Mouse (Mus musculus) R1 (cell line): ENCODE data around the gene Rara.

Source experiments
- DNase-seq: peaks from one replicate; pipeline ENCODE4 v3.0.0-alpha.2; 2018; ENCODE audit warnings: low read depth, low spot score

The Rara gene

DNA sequence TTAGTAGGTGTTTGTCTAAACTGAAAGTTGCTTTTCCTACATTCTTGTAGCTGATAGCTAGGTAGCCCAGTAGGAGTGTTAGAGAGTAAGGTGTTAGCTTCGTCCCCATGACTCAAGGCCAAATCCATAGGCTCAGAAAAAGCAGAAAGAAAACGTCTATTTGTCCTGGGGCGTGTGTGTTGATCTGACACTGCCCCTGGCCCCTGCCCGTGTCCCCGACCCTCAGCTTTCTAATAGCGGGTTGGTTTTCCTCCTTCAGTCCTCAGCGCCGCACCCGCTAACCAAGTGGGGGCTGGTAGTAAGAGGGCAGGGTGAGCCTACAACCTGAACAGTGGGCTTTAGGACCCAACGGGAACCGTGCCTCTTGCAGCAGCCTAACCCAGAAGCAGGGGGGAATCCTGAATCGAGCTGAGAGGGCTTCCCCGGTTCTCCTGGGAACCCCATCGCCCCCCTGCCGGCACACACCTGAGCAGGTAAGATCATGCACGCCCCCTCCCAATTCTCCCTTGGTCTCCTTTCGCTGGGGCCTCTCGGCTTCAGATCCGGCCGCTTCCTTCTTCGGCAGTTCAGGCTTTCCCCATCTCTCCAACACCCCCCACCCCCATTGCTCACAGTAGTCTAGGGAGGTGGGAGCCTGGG, at the start of gene Rara:
TSS of gene Rara (plus strand) at position 381 of the 639 bp plus-strand sequence.
- peak; percentile 23 for DNase-seq

DNA sequence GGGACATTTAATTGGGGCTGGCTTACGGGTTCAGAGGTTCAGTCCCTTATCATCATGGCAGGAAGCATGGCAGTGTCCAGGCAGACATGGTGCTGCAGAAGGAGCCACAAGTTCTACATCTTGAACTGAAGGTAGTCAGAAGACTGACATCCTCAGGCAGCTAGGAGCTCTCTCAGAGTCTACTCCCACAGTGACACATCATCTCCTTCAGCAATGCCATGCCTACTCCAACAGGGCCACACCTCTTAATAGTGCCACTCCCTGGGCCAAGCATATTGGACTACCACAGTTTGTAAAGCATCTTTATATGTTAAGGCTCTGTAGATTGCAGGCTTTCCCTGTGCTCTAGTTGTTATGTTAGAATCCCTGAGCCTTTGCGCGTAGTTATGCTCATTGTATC, 39.9 kb upstream of the Rara start:
- no peak for DNase-seq

DNA sequence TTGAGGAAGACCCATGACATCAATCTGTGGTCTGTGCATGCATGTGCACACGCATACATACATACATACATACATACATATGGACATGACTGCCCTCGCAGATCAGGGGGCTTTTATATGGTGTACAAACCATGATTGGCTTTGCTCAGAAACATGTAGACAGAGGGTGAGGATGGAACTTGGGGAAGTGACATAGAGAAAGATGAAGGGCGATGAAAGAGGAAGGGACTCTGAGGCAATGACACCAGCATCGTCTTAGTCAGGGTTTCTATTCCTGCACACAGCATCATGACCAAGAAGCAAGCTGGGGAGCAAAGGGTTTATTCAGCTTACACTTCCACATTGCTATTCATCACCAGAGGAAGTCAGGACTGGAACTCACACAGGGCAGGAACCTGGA, 38.5 kb upstream of the Rara start:
- no peak for DNase-seq

DNA sequence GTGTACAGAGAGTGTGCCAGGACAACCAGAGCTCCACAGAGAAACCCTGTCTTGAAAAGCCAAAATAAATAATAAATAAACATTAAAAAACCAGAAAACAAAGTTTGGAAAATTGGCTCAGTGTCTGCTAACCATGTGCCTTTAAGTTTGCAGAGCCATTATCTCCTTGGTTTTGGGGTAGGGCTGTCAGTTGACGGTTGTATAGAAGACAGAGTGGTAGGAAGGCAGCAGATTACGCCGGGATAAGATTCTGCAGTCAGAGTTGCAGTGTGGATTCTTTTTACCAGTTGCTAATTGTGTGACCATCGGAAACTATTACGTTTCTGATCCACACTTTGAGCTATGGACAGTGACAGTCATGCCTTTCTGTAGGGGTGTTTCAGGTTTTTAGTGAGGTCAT, 37.6 kb upstream of the Rara start:
- DNase-seq = no peak

DNA sequence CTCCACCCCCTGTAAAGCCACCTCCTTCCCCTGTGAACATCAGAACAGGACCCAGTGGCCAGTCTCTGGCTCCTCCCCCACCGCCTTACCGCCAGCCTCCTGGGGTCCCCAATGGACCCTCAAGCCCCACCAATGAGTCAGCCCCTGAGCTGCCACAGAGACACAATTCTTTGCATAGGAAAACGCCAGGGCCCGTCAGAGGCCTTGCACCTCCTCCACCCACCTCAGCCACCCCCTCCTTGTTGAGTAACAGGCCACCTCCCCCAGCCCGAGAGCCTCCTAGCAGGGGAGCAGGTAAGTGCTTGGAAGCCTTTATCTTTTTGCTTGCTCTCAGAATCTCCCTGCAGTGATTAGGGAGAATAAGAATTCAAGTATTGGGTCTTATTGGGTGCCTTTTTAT, 35.2 kb upstream of the Rara start:
- peak; percentile 56 for DNase-seq

DNA sequence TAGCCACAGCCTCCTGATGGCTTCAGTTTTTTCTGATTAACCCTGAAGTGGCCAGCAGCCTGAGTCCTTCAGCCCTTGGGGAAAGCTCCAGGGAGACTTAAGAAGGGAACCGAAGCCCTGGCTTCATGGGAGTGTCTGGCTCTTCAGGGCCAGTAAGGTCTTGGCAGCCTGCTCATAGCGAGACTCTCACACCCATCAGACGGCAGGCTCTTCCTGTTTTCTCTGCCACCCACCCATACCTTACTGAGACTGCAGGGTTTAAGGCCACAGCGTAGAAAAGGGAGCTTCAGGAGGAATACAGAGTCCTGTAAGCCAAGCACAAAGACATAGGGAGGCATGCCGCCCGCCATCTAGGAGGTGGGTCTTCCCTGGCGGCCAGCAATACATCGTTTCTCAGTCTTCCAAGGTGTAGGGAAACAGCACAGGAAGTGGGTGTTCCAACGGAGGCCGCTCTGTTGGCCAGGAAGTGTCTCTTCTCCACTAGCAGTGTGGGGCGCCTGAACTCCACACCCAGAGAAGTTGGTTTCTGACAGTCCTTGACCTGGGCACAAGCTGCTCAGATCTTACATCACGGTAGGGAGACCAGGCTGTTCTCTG, 27.0 kb upstream of the Rara start:
- no peak for DNase-seq

DNA sequence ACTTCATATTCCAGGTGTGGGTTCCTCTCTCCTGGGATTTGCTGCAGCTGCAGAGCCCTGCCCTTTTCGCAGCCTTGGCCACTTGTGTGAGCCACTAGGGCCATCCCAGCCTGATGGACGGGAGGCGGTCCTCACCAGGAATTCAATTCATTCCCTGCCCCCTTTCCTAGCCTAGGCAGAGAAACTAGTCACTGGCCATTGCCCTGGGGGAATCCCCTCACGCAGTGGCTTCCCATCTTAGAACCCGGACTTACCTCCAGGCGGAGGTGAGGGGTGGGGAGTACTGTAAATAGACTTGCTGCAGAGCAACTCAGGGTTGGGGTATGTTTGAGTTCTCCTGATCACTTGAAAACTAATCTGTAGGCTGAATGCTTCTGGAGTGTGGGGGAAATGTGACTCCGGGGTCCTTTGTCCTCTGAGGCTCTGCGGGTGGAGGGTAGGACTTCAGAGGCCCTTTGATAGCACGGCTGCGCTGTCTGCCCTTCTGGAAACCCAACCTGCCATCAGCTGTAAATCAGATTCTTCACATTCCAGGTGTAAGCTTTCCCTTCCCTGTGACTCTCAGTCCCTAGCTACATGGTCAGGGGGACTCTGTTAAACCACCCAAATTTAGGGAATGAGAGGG, 24.9 kb upstream of the Rara start:
- DNase-seq = peak; percentile 52

DNA sequence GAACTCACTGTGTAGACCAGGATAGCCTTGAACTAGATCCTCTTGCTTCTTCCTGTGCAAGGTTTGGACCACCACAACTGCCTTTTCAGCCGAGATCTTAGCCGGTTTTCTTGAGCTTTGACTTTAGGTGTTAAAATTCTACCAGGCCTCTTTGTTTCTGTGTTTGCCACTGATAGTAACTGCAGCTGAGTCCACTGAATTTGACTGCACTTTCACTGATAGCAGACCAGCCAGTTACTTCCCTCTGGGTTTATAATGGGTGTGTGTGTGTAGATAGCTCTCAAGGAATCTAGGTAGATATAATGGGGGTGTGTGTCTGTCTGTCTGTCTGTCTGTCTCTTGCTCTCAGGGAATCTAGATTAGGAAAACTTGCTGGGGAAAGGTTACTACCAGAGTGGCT, 23.0 kb upstream of the Rara start:
- DNase-seq = no peak

DNA sequence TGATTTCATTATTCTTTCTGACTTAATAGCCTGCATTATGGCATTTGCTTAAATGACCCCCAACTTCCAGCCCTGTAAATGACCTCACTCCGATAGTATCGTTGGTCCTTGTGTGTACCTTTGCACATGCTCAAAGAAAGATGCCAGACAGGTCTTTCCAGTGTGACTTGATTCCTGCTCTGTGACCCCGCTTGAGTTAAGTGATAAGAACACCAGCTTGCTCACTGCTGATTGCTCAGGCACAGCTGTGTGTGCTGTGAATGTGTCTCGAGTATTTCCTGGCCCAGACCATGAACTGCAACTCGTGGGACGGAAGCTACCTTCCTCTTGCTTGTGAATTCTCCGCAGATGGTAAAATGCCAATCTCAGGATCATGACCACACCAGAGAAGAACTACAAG, 22.6 kb upstream of the Rara start:
- no peak for DNase-seq

DNA sequence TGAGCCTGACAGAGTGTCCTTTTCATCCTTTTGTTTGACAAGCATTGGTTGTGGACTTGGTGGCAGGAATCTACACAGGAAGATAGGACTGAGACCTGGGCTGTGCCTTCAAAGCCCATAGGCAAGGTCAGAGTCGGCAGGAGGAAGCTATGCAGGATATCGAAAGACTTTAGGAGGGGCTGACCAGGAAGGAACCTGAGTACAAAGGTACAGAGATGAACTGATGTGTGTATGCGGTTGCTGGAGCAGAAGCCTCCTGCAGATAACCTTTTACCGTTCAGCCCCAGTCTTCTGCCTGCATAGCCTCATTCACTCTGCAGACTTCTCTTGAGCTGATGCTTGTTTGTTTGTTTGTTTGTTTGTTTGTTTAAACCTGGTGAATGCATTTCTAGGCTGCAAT, 22.0 kb upstream of the Rara start:
- DNase-seq = no peak

DNA sequence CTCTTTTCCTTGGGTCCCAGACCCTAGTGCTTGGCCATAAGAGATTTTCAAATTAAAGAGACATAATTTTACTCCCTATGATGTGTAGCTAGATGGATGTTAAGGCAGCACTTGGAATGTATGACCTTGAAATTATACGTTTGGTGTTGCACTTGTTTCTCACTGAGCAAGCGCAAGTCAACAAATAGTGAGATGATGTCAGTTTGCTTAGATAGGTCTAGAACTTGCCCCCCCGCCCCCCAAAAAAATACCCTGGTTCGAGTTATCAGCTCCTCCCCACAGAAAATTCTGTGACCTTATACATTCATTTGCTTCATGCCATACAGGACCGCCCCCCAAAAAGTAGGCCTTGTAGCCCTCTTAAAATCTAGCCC, 20.6 kb upstream of the Rara start:
- DNase-seq = no peak

DNA sequence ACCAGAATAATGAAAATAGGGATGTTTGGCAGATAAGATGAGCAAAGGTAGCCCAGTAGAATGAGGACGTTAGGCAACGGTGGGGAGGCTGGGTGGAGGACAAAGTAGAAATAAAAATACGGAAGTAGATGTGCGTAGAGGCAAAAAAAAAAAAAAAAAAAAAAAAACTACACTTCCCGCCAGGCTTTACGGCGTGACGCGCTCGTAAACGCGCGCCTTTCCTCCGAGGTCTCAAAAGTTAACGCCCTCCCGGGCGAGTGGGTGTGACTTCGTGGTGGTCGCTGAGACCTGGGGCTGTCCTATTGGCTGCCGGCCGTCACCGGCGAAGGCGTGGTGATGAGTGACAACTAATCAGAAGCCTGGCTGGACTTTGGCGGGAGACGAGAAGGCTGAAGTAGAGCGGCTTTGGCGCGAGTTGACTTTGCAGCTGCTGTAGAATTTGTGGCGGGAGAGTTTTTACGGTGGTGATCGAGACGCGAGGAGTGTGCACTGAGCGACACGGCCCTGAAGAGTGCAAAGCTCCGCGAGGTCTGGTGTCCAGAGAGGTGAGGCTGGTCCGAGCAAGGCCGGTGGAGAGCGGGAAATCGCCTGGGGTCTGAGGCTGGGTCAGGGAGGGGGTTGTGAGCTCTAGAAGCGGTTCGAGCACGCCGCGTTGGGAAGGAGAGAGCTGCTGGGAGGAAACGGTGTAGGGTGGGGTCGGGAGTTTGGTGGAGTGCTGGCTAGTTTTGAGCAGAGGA, 20.0 kb upstream of the Rara start, which contains the start of gene Cdc6:
TSS of gene Cdc6 (plus strand) at position 365 of the 737 bp plus-strand sequence.
- DNase-seq = peak; percentile 99

DNA sequence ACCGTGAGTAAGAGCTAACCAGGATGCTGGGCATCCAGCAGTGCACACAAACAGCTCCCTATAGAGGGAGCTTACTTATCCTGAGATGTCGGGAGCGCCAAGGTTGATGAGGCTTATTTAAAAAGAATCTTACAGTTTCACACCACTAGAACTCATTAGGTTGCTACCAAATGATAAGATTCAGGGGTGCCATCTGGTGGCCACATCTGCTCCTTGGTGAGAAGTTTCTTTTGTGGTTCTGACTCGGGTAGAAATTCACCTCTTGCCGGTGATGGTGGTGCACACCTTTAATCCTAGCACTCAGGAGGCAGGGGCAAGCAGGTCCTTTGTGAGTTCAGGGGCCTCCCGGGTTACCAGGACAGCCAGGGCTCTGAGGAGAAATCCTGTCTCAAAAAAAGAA, 18.0 kb upstream of the Rara start:
- DNase-seq = peak; percentile 74

DNA sequence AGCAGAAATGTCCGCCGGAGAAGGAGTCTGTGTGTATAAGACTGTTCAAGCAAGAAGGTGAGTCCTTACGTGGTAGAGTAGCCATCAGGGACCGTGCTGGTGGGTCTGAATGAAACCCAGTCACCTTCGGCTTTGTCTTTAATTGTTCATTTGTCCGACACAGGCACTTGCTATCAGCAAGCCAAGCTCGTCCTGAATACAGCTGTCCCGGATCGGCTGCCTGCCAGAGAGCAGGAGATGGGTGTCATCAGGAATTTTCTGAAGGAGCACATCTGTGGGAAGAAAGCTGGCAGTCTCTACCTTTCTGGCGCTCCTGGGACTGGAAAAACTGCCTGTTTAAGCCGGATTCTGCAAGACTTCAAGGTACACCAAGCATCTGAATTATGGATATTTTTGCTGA, 17.2 kb upstream of the Rara start:
- DNase-seq = no peak

DNA sequence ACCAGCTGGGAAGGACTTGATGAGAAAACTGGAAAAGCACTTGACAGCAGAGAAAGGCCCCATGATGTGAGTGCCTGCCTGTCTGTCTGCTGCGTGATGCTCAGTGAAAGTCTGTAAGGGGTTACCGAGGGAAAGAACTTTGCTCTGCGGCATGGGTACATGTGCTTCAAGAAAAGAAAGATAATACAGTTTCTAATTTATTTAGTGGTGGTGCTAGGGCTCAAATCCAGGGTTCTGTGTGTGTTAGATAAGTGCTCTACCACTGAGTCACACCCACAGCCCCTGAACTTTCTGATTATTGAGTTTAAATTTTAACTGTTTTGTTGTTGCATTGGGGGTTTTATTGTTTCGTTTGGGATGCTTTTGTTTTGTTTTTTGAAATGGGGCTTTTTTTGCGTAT, 16.1 kb upstream of the Rara start:
- DNase-seq = no peak

DNA sequence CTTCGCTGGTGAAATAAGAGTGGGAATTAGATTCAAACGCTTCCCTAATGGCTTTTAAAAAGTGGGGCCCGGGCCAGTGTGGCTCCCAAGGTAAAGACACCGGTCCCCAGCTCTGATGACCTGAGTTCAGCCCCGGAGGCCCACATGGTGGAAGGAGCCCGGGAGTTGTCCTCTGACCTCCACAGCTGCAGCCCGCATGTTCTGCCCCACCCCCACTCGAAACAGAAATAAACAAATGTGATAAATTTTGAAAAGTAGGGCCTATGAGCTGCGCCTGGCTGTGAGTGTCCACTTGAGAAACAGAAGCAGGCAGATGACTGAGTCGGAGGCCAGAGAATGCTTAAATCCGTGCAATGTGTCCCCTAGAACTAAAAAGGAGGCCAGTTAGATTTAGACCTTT, 13.4 kb upstream of the Rara start:
- DNase-seq = no peak

DNA sequence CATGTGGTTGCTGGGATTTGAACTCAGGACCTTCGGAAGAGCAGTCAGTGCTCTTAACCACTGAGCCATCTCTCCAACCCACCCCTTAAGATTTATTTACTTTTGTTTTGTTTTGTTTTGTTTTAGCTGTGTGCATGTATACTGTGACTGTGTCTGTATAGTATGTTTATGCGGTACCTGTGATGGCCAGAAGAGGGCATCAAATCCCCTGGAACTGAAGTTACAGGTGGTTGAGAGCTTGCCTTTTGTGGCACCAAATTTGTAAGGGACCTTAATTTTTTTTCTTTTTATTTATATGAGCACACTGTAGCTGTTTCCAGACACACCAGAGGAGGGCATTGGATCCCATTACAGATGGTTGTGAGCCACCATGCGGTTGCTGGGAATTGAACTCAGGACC, 11.2 kb upstream of the Rara start:
- DNase-seq = peak; percentile 62

DNA sequence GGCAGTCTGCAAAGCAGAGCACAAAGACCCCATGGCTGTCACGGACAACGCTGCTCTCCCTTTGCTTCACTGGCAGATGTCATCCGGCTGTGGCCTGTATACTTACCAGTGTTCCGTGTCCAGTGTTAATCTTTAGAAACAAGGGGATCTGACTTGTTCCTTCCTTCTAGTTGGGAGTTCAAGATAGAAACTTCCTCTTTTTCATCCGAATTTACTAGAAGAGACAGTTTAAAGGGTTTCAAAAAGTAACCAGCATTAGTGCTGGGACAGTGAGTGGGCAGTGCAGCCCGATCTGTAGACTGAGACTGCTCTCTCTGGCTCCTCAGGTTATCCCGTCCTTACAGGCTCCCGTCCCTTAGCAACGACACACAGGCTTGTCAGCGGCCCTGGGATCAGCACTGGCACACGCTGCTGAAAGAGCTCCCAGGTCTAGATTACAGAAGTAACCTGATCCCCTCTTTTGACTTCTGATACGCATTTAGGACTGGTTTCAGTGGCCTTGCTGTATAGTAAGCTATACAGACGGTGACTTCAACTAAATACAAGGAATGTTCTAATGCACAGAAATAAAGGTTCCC, 10.1 kb upstream of the Rara start:
- DNase-seq = no peak

DNA sequence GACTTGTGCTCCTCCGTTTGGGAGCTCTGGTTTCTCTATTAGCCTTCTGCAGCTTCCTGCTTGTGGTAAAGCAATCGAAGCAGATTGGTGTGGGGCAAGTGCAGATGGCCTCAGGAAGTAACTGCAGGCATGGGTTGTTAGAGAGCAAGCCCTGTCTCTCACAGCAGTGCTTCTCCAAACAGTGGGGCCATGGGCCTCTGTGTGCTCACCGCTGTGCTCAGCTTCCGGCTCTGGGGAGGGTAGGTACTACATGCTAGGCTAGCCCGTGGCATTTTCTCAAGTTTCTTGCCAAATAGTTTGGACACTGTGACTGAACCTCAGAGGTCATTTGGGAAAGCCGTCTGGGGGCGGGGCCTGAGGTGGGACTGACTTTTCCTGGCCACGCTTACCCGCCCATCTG, 9.4 kb upstream of the Rara start:
- DNase-seq = no peak

DNA sequence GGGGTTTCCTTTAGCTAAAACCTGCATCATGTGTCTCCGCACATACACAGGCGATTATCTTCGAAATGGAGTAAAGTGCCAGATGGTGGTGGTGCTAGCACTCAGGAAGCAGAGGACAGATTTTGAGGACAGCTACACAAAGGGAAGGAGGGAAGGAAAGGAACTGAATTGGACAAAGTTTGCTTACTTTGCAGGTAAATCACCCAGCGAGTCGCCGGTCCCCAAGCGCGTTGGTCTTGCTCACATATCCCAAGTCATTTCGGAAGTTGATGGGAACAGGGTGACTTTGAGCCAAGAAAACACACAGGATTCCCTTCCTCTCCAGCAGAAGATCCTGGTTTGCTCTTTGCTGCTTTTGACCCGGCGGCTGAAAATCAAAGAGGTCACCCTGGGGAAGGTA, 8.6 kb upstream of the Rara start:
- DNase-seq = no peak

DNA sequence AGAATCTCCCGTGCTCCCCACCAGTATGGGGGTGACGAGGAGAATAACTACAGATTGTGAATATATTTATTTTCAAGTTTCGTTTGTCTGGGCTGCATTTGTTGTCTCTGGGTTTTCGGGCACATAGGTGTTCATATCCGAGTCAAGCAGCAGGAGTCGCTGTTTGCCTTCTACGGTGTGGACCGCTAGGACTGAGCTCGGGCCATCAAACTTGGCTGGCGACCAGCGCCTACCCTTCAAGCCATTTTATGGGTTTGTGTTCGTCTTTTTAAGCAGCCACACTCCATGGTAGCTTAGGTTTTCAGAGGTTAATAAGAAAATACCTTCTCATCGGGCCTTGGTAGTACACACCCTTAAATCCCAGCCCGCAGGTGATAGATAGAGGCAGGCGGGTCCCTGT, 5.8 kb upstream of the Rara start:
- DNase-seq = peak; percentile 75

DNA sequence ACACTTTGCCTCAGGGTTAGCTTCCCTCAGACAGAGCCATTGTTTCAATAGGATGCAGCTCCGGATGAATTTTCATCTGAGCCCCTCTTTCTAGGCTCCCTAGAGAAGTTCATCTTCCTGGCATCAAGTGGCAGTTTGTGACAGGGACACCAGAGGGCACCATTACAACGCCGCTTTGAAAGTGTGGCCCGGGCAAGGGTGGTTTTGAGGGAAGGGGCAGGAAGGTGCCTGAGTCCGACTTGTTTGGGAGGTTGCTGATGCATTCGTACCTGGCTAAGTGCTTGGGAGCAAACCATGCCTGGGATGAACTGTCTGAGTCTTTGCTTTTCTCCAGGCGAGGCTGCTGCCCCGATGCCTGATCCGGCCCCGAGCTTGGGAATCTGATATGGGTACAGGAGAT, 5.3 kb upstream of the Rara start:
- DNase-seq = peak; percentile 72
